Mouse (Mus musculus) right cerebral cortex, postnatal 10 days (tissue): ENCODE measurements at regions not wholly inside any gene's neighbourhood (a gene's known extent, or its start where the extent isn't known, plus 50 kb on each side); places are given as distances from the start of the nearest gene placed in this dataset.

ENCODE experiments used
- DNase-seq, 2 experiments: peaks; one replicate each; pipeline ENCODE4 v3.0.0; 2021; ENCODE audit warnings: low spot score in 2 of 2

DNA sequence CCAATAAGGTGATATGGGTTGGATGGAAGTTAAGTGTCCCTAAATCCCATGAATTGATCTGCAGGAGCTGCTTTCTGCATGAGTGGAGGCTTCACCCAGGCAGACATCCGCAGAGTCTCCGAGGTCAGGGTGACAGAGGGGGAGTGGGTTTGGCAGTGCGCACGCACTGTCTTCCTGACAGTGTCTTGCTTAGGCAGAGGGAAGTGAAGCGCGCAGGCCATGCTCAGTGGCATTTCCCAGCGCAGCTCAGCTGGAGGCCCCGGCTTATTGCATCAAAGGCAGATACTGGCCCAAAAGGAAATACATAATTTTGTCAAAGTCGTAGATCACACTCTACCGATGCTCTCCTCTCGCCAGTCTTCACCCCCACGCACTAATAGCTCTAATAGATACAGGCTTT, 252.7 kb upstream of the Dnajc24 start:
- DNase-seq = no peak

DNA sequence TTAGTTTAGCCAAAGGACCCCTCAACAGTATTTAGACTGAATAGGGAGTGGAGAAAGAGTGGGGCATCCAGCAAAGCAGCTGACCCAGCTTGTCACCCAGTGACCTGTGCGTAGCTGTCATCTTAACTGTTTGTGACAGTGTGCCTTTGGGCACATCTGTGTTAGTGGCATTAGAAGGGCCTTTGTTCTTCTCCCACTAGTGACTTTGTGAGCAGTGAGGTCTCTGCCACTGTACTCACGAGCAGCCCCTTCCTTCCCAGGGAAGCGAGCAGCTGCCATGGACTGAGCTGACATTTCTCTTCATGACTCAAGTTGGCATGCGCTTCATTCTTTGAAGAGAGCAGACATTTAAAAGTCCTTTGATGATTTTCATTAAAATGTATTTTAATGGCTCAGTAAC, 231.0 kb upstream of the Dnajc24 start:
- no peak for DNase-seq

DNA sequence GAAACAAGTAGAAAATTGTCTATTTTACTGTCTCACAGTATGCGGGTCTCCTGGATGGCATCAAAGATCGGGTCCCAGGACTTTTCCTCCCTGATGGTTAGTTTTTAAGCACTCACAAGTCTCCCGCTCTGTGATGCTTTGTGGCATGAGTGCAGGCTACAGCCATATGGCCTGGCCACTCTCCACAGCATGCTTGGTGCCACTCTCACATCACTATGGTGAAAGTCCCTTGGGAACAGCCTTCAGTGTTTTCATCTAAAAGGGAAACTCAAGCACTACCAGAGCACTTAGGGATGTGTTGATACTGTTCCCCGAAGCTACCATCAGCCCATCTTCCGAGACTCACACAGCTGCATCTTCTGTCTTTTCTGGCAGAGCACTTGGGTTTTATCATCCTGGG, 227.8 kb upstream of the Dnajc24 start:
- DNase-seq = no peak

DNA sequence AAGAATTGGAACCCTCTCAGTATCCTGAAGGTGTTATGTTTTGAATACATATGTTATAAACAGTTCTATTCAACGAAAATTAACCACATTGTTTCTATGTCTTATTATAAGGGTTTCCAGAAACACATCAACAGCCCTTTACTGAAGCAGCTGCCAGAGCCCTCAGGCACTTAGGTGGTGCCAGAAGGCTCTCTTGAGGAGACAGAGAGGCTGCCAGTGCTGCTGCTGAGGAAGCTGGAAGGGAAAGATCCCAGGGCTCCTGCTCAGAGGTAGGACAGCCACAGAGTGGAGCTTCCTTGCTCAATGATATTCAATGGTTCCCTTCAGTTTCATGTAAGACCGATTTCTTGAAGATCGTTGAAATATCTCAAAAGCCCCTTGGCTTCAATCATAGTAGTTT, 226.7 kb upstream of the Dnajc24 start:
- no peak for DNase-seq

DNA sequence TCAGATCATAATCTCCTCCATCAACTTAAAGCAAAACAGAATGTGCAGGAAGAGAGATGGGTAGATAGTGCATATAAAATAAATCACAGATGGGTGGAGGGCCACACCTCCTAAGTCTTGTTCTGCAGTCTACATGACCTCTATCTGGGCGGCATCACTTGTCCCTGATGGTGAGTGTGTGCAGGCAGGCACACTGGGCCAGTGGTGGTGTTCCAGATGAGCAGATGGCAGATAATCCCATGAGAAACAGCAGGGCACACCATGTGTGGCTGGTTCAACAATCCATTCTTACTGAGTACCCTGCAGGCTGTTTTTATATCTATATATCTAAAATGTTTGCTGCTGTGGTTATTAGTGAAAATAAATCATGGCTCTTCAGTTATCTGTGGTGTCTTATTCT, 224.9 kb upstream of the Dnajc24 start:
- DNase-seq = no peak

DNA sequence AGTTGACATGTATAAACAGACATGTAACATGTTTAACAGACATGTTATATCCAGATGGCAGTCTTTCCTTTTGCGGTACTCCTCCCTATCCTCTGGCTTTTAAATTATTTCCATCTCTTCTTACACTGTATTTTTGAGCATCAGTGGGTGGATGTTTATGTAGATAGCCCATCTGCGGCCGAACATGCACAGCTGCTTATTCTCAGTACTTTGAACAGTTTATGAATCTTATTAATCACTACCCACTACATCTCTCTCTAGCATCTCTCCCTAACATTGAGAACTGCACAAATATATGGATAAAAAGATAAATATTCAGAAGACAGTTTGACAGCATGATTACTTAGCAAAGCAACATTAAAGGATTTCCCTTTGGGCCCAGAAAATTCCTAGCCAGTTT, 212.8 kb upstream of the Dnajc24 start:
- DNase-seq = peak in 1 of 2 experiments; percentile 44

DNA sequence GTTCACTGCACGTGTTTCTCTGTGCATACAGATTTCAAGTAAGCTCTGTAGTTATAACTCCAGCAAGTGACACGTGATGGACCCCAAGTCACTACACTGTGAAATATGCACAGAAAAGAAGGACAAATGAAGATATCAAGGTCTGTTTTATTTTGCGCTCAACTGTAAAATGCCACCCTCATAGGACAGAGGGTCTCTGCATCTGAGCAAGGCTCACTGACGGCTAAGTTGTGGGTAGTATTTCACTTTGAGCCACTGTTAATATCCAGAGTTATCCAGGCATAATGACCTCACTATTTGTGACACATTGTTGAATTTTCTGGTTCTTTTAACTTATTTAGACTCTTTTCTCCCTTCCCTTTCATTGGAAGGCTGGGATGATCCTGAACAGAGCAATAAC, 210.4 kb upstream of the Dnajc24 start:
- no peak for DNase-seq

DNA sequence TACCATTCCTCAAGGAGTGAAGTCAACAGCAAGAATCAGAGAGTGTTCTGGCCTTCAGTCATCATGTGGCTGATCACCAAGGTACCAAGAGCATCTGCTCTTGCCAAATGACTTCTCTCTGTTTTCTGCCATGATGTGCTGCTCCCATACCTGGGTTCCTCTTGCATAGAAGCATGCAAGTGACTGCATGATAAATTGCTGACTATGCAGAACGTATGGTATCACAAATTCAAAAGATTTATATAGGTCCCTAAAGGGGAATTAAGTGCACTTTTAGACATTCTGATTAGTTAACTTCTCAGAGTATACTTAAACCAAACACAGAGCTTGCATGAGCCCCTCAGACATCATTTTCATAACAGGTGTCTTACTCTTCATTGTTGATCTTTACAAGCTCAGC, 207.4 kb upstream of the Dnajc24 start:
- no peak for DNase-seq

DNA sequence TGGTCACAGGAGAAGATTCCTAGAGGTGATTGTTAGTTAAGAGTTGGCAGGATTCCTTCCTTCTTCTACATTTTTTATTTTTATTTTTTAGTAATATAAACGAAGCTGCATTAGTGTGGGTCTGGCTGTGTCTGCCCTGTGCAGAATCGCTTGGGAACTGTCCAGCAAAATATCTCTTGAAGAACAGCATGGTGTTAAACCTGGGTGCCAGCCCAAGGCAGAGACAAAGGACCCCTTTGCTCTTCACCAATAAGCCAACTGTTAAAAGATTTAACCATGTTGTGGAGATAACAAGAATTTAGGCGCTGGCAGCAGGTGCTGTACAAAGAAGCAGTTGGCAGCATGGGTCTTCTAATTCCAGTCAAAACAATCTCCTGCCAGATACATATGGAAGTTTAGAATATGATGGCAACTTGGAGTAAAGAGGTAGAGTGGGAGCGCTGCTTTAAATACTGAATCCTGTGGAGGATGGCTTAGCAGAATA, 205.5 kb upstream of the Dnajc24 start:
- no peak for DNase-seq

DNA sequence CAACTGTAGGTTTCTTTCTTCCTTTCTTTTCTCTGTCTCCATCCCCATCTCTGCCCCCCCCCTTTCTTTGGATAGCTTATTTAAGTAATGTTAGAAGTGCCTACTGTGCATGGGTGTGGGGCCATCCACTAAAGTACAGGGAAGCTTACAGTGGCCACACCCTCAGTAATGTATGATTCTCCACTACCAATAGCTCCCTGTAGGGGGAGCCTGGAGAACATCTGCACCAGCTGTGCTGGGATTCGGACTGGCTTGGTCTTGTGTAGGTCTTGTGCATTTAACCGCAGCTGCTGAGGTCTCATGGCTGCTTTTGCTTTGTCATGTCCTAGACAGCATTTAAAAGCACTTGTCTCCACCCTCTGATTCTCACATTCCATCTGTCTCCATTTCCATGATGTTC, 196.8 kb upstream of the Dnajc24 start:
- DNase-seq = no peak

DNA sequence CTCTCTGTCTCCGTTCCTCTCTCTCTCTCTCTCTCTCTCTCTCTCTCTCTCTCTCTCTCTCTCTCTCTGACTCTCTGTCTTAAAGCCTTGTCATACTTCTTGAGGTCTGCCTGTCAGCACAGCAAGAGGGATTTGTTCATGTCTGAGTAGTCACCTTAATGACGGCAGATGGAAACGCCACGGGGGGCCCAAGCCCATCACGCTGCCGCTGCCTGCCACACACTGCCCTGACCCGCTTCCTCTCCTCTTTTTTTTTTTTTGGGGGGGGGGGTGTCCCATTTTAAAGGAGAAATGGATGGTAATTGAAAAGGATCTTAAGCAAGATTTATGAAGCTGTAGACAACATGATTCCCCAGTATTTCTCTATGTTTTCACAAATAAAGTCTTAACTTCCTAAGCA, 191.8 kb upstream of the Dnajc24 start:
- DNase-seq = no peak

DNA sequence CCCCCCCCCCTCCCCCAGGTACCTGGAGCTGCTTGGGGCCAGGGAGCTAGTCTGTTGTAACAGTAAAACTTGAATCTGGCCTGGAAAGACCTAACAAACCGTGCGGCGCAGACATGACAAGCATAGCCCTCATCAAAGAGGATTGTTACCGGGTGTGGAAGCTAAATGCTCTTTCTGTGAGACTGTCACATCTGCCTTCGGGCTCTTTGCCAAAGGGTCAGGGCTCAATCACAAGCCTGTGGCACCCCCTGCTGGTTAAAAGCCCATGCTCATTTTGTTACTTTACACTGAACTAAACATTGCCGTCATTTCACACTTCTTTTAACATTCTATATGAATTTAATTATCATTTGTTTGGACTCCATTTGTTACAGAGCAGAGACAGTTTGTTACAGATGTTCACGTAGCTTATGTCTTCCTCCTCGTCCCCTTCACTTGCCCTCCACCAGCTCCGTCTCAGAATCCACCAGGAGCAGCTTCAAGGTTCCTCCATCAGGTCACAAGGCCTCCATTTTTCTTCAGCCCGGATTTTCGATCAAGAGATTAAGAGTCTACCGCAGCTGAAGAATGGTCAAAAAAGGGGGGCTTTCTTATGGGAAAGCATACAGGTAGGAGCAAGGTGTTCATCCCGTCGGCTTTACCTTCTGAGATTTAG, 191.1 kb upstream of the Dnajc24 start:
- DNase-seq = peak; percentile 85 to 89

DNA sequence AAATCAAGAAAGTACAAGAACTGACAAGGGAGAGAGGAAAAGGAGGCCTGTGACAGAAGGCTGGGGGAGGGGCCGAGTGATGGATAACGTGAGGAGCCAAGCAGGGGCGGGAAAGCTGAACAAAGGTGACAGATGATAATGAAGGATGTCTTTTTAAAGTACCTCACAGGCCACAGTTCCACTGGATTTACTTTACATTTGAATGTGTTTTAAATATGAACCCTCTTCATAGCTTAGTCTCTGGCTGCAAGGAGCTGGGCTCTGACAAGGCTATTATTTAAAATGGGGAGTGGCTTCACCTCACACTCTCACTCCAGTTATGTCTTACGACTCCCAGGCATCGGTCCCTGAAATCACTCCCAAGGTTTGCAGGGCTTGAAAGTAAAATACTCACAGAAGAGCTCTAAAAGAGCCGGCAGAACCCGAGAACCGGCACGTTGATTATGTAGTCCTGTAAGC, 190.6 kb upstream of the Dnajc24 start:
- no peak for DNase-seq

DNA sequence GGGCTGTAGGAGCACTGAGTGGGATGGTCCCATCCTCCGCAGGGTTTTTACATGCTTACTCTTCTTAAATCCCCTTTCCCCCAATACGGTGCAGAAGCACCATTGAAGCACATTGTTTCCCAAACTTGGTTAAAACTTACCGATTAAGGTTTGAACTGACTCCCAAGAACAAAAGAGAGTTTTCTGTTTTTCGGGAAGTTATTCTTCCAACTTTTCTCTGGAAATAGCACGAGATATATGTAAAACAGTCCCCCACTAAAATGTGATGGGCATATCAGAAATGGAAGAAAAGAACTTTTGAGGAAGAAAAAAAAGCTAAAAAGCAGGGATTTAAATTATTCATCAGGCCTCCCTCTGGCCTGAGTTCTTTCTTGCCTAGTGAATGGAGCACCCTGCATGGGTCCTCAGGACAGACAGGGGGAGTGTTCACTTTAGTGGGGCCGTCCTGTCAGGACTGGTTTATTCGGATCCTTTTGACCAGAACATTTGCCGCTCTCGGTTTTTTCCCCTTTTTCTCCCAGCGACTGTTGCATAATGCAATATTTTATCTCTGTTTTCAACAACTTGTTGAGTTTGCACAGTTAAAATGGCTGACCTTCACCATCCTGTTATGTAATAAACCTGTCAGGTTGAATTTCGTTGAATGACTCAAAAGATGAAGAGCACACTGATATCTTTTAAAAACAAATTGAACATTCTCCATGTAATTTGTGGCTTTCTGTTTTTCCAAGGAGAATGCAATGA, 187.4 kb upstream of the Dnajc24 start:
- no peak for DNase-seq

DNA sequence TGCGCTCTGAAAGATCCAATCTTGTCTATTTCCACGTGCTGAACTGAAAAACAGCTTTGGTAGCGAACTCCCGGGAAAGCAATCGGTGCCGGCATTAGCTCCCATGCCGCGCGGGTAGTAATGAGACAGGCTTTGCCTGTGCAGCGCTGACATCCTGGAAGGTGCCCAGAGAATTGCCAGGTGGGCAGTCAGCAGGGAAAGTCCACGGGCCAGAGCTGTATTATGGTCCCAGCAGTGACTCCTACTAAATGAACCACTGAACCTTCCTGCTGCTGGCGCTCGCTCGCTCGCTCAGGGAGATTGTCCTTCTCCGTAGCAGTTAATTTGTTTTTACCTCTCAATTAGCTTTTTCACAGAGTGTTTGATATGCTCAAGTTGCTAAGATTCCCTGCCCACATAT, 180.3 kb upstream of the Dnajc24 start:
- no peak for DNase-seq

DNA sequence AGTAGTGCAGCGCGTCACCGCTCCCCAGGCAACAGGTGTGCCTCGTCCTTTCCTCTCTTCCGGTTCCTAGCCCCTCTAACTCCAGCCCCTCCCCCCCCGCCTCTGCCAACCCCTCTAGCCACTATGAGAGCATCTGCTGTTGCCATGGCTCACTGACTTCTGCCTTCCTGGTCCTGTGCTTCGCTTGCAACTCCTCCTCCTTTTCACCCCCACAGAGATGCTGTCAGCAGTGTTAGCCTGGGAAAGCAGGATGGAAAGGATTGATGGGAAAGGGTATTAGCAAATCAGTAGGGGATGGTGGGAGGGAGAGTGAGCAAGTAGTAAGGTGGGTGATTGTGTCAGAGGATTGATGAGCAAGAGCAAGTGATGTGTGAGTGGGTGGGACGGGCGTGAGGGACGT, 178.7 kb upstream of the Dnajc24 start:
- no peak for DNase-seq

DNA sequence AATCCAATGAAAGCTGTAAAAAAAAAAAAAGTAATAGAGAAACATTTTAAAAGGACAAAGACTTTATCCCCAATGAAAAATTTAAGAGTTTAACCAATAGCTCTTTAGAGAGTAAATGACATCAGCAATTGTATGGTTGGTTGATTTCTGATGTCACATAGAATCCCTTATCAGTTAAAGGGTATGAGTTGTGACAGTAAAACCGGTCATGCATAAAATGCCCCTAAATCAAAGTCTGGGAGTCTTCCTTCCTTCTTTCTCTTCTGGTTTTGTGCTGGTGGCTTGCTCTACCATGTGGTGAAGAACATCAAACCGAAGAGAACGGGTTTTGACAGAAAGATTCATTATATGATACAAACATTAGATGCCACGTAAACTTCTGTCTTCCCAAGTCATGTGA, 159.3 kb upstream of the Dnajc24 start:
- no peak for DNase-seq

DNA sequence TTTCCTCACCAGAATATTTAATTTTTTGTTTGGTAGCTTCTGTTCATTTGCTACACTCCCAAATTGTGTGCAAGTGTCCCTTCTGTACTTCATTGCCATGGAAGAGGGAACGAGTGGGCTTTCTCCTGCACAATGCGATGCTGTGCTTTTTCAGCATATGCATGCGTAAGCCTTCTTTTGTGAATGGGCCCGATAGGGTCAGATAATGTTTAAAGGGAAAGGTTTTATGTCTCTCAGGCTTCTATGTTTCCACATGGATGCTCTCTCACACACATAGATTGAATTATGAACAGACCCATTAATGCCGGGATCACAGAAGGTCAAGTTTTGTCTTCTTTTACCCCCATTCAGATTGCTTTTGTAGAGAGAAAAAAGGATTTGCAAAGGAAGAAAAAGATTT, 158.5 kb upstream of the Dnajc24 start:
- DNase-seq = no peak

DNA sequence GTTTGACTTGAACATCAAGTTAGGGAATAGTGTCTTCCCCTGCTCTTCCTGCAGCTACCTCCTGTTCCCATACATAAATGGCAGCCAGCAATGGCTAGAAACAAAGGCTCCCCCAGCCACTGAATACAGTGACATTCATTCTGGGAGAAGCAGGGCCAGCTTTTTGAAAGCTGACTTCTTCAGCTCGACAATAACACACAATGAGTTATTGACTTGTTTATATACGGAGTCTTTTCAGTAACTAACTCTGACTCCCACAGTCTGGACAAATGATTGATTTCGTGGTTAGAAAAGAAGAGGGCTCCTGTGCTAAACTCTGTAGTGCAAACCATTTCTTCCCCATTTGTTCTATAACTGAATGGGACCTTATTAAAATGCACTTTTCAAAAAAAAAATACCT, 146.4 kb upstream of the Dnajc24 start:
- no peak for DNase-seq

DNA sequence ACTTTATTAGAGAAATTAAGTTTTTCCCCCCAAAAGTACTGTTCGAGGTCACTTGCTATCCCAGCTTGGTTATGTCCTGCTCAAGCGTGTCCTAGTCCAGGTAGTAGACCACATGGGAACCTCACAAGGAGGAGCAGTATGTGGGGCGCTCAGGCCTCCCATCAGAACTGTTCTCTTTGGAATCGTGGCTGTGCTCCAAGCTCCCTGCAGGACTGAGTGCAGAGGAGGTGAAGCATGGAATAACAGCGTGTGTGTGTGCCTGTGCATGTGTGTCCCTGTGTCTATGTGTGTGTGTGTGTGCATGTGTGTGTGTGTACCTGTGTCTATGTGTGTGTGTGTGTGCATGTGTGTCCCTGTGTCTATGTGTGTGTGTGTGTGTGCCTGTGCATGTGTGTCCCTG, 137.6 kb upstream of the Dnajc24 start:
- DNase-seq = no peak

DNA sequence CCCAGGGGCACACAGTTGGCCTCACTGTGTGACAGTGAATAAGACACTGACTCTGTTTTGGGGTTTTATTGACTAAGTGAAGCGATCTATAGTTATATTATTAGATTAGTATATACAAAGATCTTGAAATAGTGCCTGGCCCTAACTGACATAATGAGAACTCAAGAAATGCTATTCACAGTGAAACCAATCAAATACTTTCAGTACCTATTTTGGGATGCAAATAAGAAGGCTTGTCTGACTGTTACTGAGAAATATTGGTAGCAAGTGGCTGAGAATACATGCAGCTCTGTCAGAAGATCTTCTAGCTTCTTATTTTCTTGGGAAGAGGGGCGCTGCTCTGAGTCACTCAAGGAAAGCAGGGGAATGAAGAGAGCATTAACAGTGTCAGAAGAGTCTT, 97.7 kb upstream of the Dnajc24 start:
- no peak for DNase-seq

DNA sequence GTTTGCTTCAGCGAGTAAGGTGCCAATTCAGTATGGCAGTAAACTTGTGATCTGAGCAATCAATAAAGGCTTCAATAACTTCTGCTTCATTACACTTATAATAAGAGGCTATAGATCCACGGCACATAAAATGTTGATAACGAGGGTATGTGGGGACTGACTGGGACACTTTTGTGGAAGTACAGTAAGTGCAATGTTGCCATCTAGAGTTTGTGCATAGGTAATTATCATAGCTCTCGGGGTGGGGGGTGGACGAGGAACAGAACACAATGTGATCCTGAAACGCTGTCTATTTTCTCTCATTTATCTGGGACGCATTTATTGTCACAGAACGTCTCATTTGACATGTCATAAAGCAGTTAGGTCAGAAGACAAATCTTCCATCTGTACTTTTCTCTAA, 82.8 kb upstream of the Dnajc24 start:
- DNase-seq = no peak
